Mouse (Mus musculus) midbrain, embryonic 16.5 days (tissue): Measurements from ENCODE around the gene Elp4. TPM values are rescaled to one million over a fixed set of nuclear protein-coding genes. Genes with fewer than 3 reads are reported as not detected.

Source experiments
- ATAC-seq: fragments of 200-750 bp; cut with Nextera tagmentation; 2 replicates; pipeline ENCODE4 v1.8.0; 2017; ENCODE audit warnings: moderate TSS enrichment
- H3K27ac ChIP-seq: fragments of 300-500 bp; sonication (generic); 2 replicates; pipeline ENCODE4 v1.5.1; 2014; ENCODE audit warnings: mild to moderate bottlenecking, low read length, mixed read lengths
- H3K27me3 ChIP-seq: fragments of 300-500 bp; sonication (generic); 2 replicates; pipeline ENCODE4 v1.6.1; 2014; ENCODE audit warnings: low read depth, low read length, mixed read lengths; ENCODE audit not compliant: control insufficient read depth, insufficient read depth
- H3K36me3 ChIP-seq: fragments of 300-500 bp; sonication (generic); 2 replicates; pipeline ENCODE4 v1.6.1; 2014; ENCODE audit warnings: mild to moderate bottlenecking, low read length, moderate library complexity, mixed read lengths; ENCODE audit not compliant: control insufficient read depth, insufficient read depth
- H3K4me1 ChIP-seq: fragments of 300-500 bp; sonication (generic); 2 replicates; pipeline ENCODE4 v1.6.1; 2014; ENCODE audit warnings: mild to moderate bottlenecking, low read length, mixed read lengths; ENCODE audit not compliant: control insufficient read depth, insufficient read depth
- H3K4me2 ChIP-seq: fragments of 300-500 bp; sonication (generic); 2 replicates; pipeline ENCODE4 v1.6.1; 2014; ENCODE audit warnings: mild to moderate bottlenecking, low read length, mixed read lengths
- H3K4me3 ChIP-seq: fragments of 300-500 bp; sonication (generic); 2 replicates; pipeline ENCODE4 v1.5.1; 2014; ENCODE audit warnings: low read depth, mild to moderate bottlenecking, low read length, moderate library complexity, mixed read lengths
- H3K9ac ChIP-seq: fragments of 300-500 bp; sonication (generic); 2 replicates; pipeline ENCODE4 v1.6.1; 2014; ENCODE audit warnings: low read depth, low read length, mixed read lengths
- H3K9me3 ChIP-seq: fragments of 300-500 bp; sonication (generic); replicated peaks from 2 replicates; pipeline ENCODE4 v1.6.1; 2014; ENCODE audit warnings: mild to moderate bottlenecking, low read length, mixed read lengths; ENCODE audit not compliant: control insufficient read depth, poor library complexity, severe bottlenecking
- WGBS: fragments of 180-500 bp; shearing (Covaris S2); extraction: QIAGEN DNeasy Blood & Tissue Kit; methylation state at CpG from one replicate; pipeline ENCODE4 v1.1.7; 2014; 5-methylcytosine and 5-hydroxymethylcytosine counted together
- polyA plus RNA-seq: library from polyadenylated mRNA; unstranded; fragments of >200 nt; fragmentation: Nextera tagmentation; extraction: Ambion mirVana; gene quantifications from 2 replicates; pipeline ENCODE4 v1.2.1, GENCODE M21; 2015

The Elp4 gene
- polyA plus RNA-seq, 1 experiment from 2014 or later, result 41.3 TPM

- H3K4me2 ChIP-seq, result no peak overlapping the region
- no peak for ATAC-seq
- H3K4me3 ChIP-seq, result no peak overlapping the region
- H3K27ac ChIP-seq, result no peak overlapping the region
- no peaks in the 10 kb centered on the region for H3K9me3 ChIP-seq
- 36% methylated on average over 11 of the region's 11 CpGs for WGBS
- no peaks in the 10 kb centered on the region for H3K36me3 ChIP-seq
- peaks cover 59% of the 10 kb centered on the region for H3K27me3 ChIP-seq
- no peak overlapping the region for H3K9ac ChIP-seq
- no peaks in the 10 kb centered on the region for H3K4me1 ChIP-seq
Observed at GRCm38 (mm10) chr2:105685651-105686050, 218.7 kb downstream of the Elp4 start.

GRCm38 (mm10) chr2:105684991-105685650 lies 219.2 kb downstream of the Elp4 start:
- H3K27me3 ChIP-seq, result peaks cover 59% of the 10 kb centered on the region
- 30% methylated on average over 11 of the region's 11 CpGs for WGBS
- ATAC-seq, result no peak
- H3K4me3 ChIP-seq, result no peak overlapping the region
- no peaks in the 10 kb centered on the region for H3K4me1 ChIP-seq
- peak overlapping the region; percentile 14; the same call in 1 of the 2 replicates for H3K4me2 ChIP-seq
- no peaks in the 10 kb centered on the region for H3K9me3 ChIP-seq
- H3K36me3 ChIP-seq, result no peaks in the 10 kb centered on the region
- H3K9ac ChIP-seq, result no peak overlapping the region
- H3K27ac ChIP-seq, result no peak overlapping the region

GRCm38 (mm10) chr2:105683771-105684410 lies 220.5 kb downstream of the Elp4 start:
- H3K4me3 ChIP-seq, result no peak overlapping the region
- H3K27ac ChIP-seq, result no peak overlapping the region
- H3K27me3 ChIP-seq, result peaks cover 61% of the 10 kb centered on the region
- H3K4me1 ChIP-seq, result no peaks in the 10 kb centered on the region
- ATAC-seq, result no peak
- H3K9ac ChIP-seq, result no peak overlapping the region
- H3K9me3 ChIP-seq, result no peaks in the 10 kb centered on the region
- no peak overlapping the region for H3K4me2 ChIP-seq
- no peaks in the 10 kb centered on the region for H3K36me3 ChIP-seq
- 7% methylated on average over 21 of the region's 22 CpGs for WGBS

GRCm38 (mm10) chr2:105682634-105683351 lies 221.6 kb downstream of the Elp4 start:
- no peak overlapping the region for H3K9ac ChIP-seq

GRCm38 (mm10) chr2:105682011-105682501 lies 222.3 kb downstream of the Elp4 start:
- Histone ChIP-seq H3K27me3 (peaks cover 64% of the 10 kb centered on the region), H3K4me3 (peak overlapping the region; percentile 2; the same call in 1 of the 2 replicates), H3K4me2 (peak overlapping the region; percentile 32), H3K4me1 (no peaks in the 10 kb centered on the region), H3K9me3 (no peaks in the 10 kb centered on the region), H3K27ac (0 out of 2 replicates have a peak overlapping the region, but pooled peaks have one; percentile 58), H3K9ac (no peak overlapping the region), H3K36me3 (no peaks in the 10 kb centered on the region)
- no peak; the same call in 1 of the 2 replicates for ATAC-seq
- WGBS, result under 1% methylated on average over 23 of the region's 23 CpGs

More at GRCm38 (mm10) chr2:105682634-105683351, 221.6 kb downstream of the Elp4 start:
- H3K4me1 ChIP-seq, result no peaks in the 10 kb centered on the region
- H3K4me2 ChIP-seq, result peak overlapping the region; percentile 32
- ATAC-seq, result no peak
- H3K27me3 ChIP-seq, result peaks cover 64% of the 10 kb centered on the region
- H3K4me3 ChIP-seq, result 0 out of 2 replicates have a peak overlapping the region, but pooled peaks have one; percentile 2
- no peaks in the 10 kb centered on the region for H3K36me3 ChIP-seq
- no peak overlapping the region for H3K27ac ChIP-seq
- 6% methylated on average over 21 of the region's 21 CpGs for WGBS
- no peaks in the 10 kb centered on the region for H3K9me3 ChIP-seq

GRCm38 (mm10) chr2:105680999-105681710 lies 223.2 kb downstream of the Elp4 start:
- Histone ChIP-seq H3K36me3 (no peaks in the 10 kb centered on the region), H3K4me3 (no peak overlapping the region), H3K9ac (0 out of 2 replicates have a peak overlapping the region, but pooled peaks have one; percentile 16), H3K9me3 (no peaks in the 10 kb centered on the region), H3K27me3 (peaks cover 60% of the 10 kb centered on the region), H3K27ac (peak overlapping the region; percentile 58), H3K4me2 (peak overlapping the region; percentile 32), H3K4me1 (peaks cover 1% of the 10 kb centered on the region; the same call in 1 of the 2 replicates)
- 0 out of 2 replicates have a peak, but pooled peaks have one; percentile 16 for ATAC-seq
- WGBS, result 3% methylated on average over 30 of the region's 30 CpGs

GRCm38 (mm10) chr2:105680146-105680998 lies 224.0 kb downstream of the Elp4 start:
- Histone ChIP-seq H3K27ac (peak overlapping the region; percentile 58; the same call in 1 of the 2 replicates), H3K4me1 (peaks cover 3% of the 10 kb centered on the region; the same call in 1 of the 2 replicates), H3K4me3 (no peak overlapping the region; the same call in 1 of the 2 replicates), H3K27me3 (peaks cover 52% of the 10 kb centered on the region), H3K4me2 (peak overlapping the region; percentile 32), H3K9ac (0 out of 2 replicates have a peak overlapping the region, but pooled peaks have one; percentile 16), H3K9me3 (no peaks in the 10 kb centered on the region), H3K36me3 (no peaks in the 10 kb centered on the region)
- peak; percentile 61; the same call in 1 of the 2 replicates for ATAC-seq
- WGBS, result 2% methylated on average over 20 of the region's 24 CpGs
